Mouse (Mus musculus) cortical plate, adult 2 months (tissue): ENCODE results near the gene Ripor2.

ENCODE experiments used
- CTCF ChIP-seq: fragments of 200-500 bp; IDR thresholded peaks from 2 replicates; pipeline ENCODE4 v1.5.1; 2011; ENCODE audit warnings: mild to moderate bottlenecking, control low read depth, low read length; ENCODE audit not compliant: insufficient read depth; ENCODE audit errors: extremely low read depth
- POLR2A ChIP-seq: fragments of 200-500 bp; IDR thresholded peaks from 2 replicates; pipeline ENCODE4 v1.6.1; 2011; ENCODE audit warnings: mild to moderate bottlenecking, low read length, control low read depth; ENCODE audit not compliant: insufficient read depth; ENCODE audit errors: extremely low read depth

GRCm38 (mm10) chr13:24536531-24537167 lies 45.3 kb upstream of the Ripor2 start:
- TF ChIP-seq CTCF (no peak), POLR2A (no peak)
